Mouse (Mus musculus): ENCODE results near the gene Oxct2b.
"Not testable (repeated sequence)": the region's sequence is repeated elsewhere in the genome, so short reads cannot be mapped to it uniquely, and the experiment has no call there.

GRCm38 (mm10) chr4:123111275-123111983 is 4.6 kb upstream of the Oxct2b start:
- TF ChIP-seq CTCF (conservative IDR thresholded peaks at IDR 0.05 in 1 of 2, IDR thresholded peaks at IDR 0.05 in 1 of 2; ENCODE audit: low read depth in 2 of 2, low read length in 2 of 2); MAZ (IDR thresholded peaks at IDR 0.05; ENCODE audit: low read depth, low read length); MAX (IDR thresholded peaks at IDR 0.05; ENCODE audit: low read length); ZNF384 (IDR thresholded peaks at IDR 0.05; ENCODE audit: low read depth, low read length); MEF2A (IDR thresholded peaks at IDR 0.05; ENCODE audit: borderline replicate concordance, low read depth, low read length): not testable (repeated sequence)

Measured in CH12.LX (cell line).